Mouse (Mus musculus) embryonic facial prominence, embryonic 12.5 days (tissue): Measurements from ENCODE around the gene Axin1. TPM values are rescaled to one million over a fixed set of nuclear protein-coding genes. Genes with fewer than 3 reads are reported as not detected.

Source experiments
- ATAC-seq: fragments of 200-750 bp; cut with Nextera tagmentation; 2 replicates; pipeline ENCODE4 v1.8.0; 2017; ENCODE audit not compliant: insufficient number of reproducible peaks, insufficient read depth, low FRiP score, low TSS enrichment
- H3K27ac ChIP-seq: fragments of 300-500 bp; sonication (generic); 2 replicates; pipeline ENCODE4 v1.5.1; 2016; ENCODE audit warnings: mild to moderate bottlenecking
- H3K27me3 ChIP-seq: fragments of 300-500 bp; sonication (generic); 2 replicates; pipeline ENCODE4 v1.6.1; 2016; ENCODE audit warnings: mild to moderate bottlenecking, moderate library complexity
- H3K36me3 ChIP-seq: fragments of 300-500 bp; sonication (generic); 2 replicates; pipeline ENCODE4 v1.6.1; 2016; ENCODE audit warnings: mild to moderate bottlenecking
- H3K4me1 ChIP-seq: fragments of 300-500 bp; sonication (generic); 2 replicates; pipeline ENCODE4 v1.6.1; 2016
- H3K4me2 ChIP-seq: fragments of 300-500 bp; sonication (generic); replicated peaks from 2 replicates; pipeline ENCODE4 v1.6.1; 2016; ENCODE audit warnings: mild to moderate bottlenecking, moderate library complexity
- H3K4me3 ChIP-seq: fragments of 300-500 bp; sonication (generic); 2 replicates; pipeline ENCODE4 v1.5.1; 2016; ENCODE audit warnings: mild to moderate bottlenecking
- H3K9ac ChIP-seq: fragments of 300-500 bp; sonication (generic); 2 replicates; pipeline ENCODE4 v1.6.1; 2016; ENCODE audit warnings: mild to moderate bottlenecking, moderate library complexity
- H3K9me3 ChIP-seq: fragments of 300-500 bp; sonication (generic); 2 replicates; pipeline ENCODE4 v1.6.1; 2016; ENCODE audit warnings: mild to moderate bottlenecking, moderate library complexity
- WGBS: fragments of 180-500 bp; shearing (Covaris S2); methylation state at CpG from one replicate; pipeline ENCODE4 v1.1.7; 2016; 5-methylcytosine and 5-hydroxymethylcytosine counted together
- polyA plus RNA-seq: library from polyadenylated mRNA; unstranded; fragments of >200 nt; fragmentation: Nextera tagmentation; extraction: Ambion mirVana; gene quantifications from 2 replicates; pipeline ENCODE4 v1.2.1, GENCODE M21; 2016

The Axin1 gene
- polyA plus RNA-seq, 1 experiment from 2014 or later: 15.3 TPM

DNA sequence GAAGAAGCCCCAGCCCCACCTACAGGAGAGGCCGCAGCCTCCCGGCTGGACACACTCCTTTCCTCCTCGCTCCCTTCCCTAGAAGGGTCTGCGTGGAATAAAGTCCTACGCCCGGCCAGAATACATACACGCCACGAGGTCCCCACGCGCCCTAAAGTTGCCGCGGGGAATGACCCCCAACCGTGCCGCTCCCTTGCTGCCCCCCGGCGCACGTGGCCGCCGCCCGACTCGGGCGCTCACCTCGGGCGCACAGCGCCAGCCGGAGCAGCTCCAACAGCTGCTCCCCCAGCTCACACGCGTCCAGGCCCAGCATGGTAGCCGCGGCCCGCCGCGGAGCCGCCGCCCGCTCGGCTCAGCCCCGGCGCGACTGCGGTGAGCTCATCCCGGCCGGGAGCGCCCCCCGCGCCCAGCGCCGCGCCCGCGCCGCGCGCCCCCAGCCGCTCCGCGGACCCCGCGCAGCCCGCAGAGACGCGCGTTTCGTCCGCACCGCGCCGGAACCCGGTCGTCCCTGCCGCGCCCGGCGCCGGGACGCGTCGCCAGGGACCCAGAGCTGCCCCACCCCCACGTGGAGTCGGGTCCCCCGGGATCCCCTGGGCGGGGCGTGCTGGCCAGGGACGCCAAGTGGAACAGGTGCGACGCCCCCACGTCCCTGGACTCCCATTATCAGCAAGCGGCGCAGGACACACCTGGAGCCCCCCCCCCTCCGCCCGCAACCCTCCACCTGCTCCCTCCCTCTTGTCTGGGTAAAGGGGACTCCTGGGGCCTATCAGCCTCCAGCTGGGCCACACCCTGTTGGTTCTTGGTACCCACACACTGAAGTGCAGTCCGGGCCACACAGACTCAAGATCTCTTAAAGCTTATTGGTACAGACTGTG, 62.6 kb downstream of the Axin1 start:
- H3K4me3 ChIP-seq: peak overlapping the region; percentile 51
- H3K4me1 ChIP-seq: peaks cover 28% of the 10 kb centered on the region
- no peaks in the 10 kb centered on the region for H3K9me3 ChIP-seq
- ATAC-seq: 0 out of 2 replicates have a peak, but pooled peaks have one; percentile 41
- H3K4me2 ChIP-seq: peak overlapping the region; percentile 96
- 1% methylated on average over 71 of the region's 92 CpGs for WGBS
- peaks cover 66% of the 10 kb centered on the region for H3K27me3 ChIP-seq
- H3K9ac ChIP-seq: peak overlapping the region; percentile 60
- H3K36me3 ChIP-seq: peaks cover 26% of the 10 kb centered on the region
- no peak overlapping the region for H3K27ac ChIP-seq

DNA sequence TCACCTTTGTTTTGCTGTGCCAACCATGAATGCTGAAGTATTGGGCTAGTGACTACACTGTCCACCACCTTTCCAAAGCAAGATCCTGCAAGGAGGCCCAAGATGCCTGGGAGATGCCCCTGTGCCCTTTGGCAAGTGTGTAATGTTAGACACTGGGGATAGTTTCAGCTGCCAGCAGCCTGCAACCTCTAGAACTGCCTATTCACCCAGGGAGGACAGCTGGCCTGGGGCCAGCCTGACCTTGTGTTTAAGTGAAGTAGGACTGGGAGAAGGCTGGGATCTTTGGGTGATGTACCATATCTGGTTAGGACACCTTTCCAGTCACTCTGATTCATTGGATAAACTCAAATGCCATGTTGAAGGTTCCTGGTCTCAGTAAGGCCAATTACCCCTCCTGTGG, 63.5 kb downstream of the Axin1 start:
- Histone ChIP-seq H3K36me3 (peaks cover 16% of the 10 kb centered on the region), H3K4me2 (no peak overlapping the region), H3K27ac (no peak overlapping the region), H3K9me3 (no peaks in the 10 kb centered on the region), H3K4me1 (peaks cover 28% of the 10 kb centered on the region), H3K27me3 (peaks cover 66% of the 10 kb centered on the region), H3K4me3 (no peak overlapping the region), H3K9ac (no peak overlapping the region)
- ATAC-seq: no peak

DNA sequence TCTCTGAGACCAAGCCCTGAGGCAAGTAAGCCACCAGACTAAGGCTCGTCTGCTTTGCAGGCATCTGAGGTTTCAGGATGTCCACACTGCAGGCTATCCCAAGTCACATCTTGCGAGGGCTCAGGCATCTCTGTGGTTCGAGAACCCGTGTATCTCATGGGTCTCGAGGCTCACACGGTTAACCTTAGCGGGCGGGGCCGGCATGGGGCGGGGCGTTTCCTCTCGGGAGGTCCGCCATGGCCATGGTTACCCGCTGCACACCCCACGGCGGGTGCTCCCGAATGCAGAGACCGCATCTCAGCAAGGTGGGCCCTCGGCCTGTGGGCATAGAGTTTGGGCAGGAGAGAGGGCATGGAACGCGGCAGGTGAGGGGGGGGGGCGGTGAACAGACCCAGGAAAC, 64.2 kb downstream of the Axin1 start, which contains the start of gene Rgs11:
Rgs11 (plus strand) TSS at position 215 of the 400 bp plus-strand sequence.
- under 1% methylated on average over 22 of the region's 22 CpGs for WGBS
- no peak within 1 kb of the TSS for H3K27ac ChIP-seq
- no peak for ATAC-seq
- peak within 1 kb of the TSS; percentile 93 for H3K4me2 ChIP-seq
- H3K4me3 ChIP-seq: peak within 1 kb of the TSS; percentile 53
- H3K36me3 ChIP-seq: peaks cover 10% of the 10 kb centered on the region; the same call in 1 of the 2 replicates
- H3K9ac ChIP-seq: peak within 1 kb of the TSS; percentile 41
- H3K27me3 ChIP-seq: peaks cover 66% of the 10 kb centered on the region
- H3K9me3 ChIP-seq: no peaks in the 10 kb centered on the region
- H3K4me1 ChIP-seq: peaks cover 28% of the 10 kb centered on the region

- Histone ChIP-seq H3K27me3 (peaks cover 66% of the 10 kb centered on the region), H3K36me3 (peaks cover 6% of the 10 kb centered on the region; the same call in 1 of the 2 replicates), H3K4me2 (peak overlapping the region; percentile 93), H3K9me3 (no peaks in the 10 kb centered on the region), H3K27ac (no peak overlapping the region), H3K9ac (peak overlapping the region; percentile 41), H3K4me1 (peaks cover 28% of the 10 kb centered on the region), H3K4me3 (peak overlapping the region; percentile 53)
- 2% methylated on average over 30 of the region's 30 CpGs for WGBS
- ATAC-seq: no peak
Observed at GRCm38 (mm10) chr17:26203321-26203811, 64.9 kb downstream of the Axin1 start.

- peaks cover 54% of the 10 kb centered on the region for H3K27me3 ChIP-seq
- WGBS: 34% methylated on average over 11 of the region's 11 CpGs
Observed at GRCm38 (mm10) chr17:26204766-26205165, 66.3 kb downstream of the Axin1 start.

DNA sequence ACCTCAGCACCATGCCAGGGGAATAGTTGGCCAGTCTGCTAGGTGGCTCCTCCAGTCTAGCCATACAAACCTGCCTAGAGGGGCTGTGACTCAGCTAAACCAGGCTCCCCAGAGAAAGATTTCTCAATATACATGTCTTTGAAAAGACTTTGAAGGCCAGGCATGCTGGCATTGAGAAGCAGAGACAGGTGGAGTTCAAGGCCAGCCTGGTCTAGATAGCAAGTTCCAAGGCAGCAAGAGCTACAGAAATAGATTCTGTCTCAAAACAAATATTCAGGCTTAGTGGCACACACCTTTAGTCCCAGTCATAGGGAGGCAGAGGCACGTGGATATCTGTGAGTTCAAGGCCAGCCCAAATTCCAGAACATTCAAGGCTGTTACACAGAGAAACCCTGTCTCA, 67.9 kb downstream of the Axin1 start:
- Histone ChIP-seq H3K9me3 (no peaks in the 10 kb centered on the region), H3K27me3 (peaks cover 37% of the 10 kb centered on the region)
- no peak for ATAC-seq

More at GRCm38 (mm10) chr17:26204766-26205165, 66.3 kb downstream of the Axin1 start:
- no peak overlapping the region for H3K27ac ChIP-seq
- peaks cover 28% of the 10 kb centered on the region for H3K4me1 ChIP-seq
- no peak overlapping the region for H3K4me2 ChIP-seq
- no peak overlapping the region for H3K4me3 ChIP-seq
- no peaks in the 10 kb centered on the region for H3K9me3 ChIP-seq
- no peak overlapping the region for H3K9ac ChIP-seq
- H3K36me3 ChIP-seq: no peaks in the 10 kb centered on the region
- no peak for ATAC-seq

DNA sequence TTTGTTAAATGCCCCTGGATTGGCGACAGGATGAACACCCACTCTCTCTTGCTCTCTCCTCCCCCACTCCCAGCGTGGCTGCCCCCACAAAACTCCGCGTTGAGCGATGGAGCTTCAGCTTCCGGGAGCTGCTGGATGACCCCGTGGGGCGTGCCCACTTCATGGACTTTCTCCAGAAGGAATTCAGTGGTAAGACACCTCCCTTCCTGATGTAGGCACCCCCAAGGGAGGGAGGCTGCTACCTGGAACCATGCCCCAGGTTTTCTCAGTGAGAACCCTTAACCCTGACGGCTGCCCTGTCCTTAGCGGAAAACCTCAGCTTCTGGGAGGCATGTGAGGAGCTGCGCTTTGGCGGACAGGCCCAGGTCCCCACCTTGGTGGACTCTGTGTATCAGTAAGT, 69.2 kb downstream of the Axin1 start, which contains the start of gene Arhgdig:
Arhgdig (minus strand) TSS at position 101 of the 400 bp plus-strand sequence.
- Histone ChIP-seq H3K9me3 (no peaks in the 10 kb centered on the region), H3K27me3 (peaks cover 24% of the 10 kb centered on the region), H3K4me3 (no peak within 1 kb of the TSS), H3K36me3 (no peaks in the 10 kb centered on the region), H3K27ac (no peak within 1 kb of the TSS), H3K9ac (no peak within 1 kb of the TSS), H3K4me1 (peaks cover 18% of the 10 kb centered on the region), H3K4me2 (no peak within 1 kb of the TSS)
- WGBS: 85% methylated on average over 12 of the region's 12 CpGs
- no peak for ATAC-seq

More for the DNA sequence above, 67.9 kb downstream of the Axin1 start:
- Histone ChIP-seq H3K4me2 (no peak overlapping the region), H3K9ac (no peak overlapping the region), H3K36me3 (no peaks in the 10 kb centered on the region), H3K4me1 (peaks cover 20% of the 10 kb centered on the region), H3K4me3 (no peak overlapping the region), H3K27ac (no peak overlapping the region)
- WGBS: 53% methylated on average over 1 of the region's 1 CpGs

DNA sequence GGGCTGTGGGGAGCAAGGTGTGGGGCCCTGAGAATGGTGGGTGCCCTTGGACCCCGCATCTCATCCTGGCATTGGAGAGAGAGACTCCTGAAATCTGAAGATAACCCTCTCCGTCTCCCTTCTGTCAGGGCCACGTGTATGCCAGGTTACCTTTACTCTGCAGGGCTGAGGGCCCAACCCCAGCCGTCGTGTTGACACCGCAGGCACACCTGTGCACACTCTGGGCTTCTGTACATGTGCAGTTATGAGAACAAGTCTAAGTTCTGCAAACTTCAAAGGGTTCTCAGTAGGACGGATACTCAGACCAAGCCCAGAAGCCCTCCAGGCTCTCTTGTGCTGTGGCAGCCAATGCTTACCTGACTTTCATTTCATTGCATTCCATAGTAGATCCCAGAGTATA, 73.8 kb downstream of the Axin1 start:
- H3K4me1 ChIP-seq: no peaks in the 10 kb centered on the region
- no peaks in the 10 kb centered on the region for H3K9me3 ChIP-seq
- no peaks in the 10 kb centered on the region for H3K27me3 ChIP-seq
- no peak overlapping the region for H3K4me2 ChIP-seq
- ATAC-seq: no peak
- no peak overlapping the region for H3K4me3 ChIP-seq
- H3K9ac ChIP-seq: no peak overlapping the region
- H3K27ac ChIP-seq: no peak overlapping the region
- 85% methylated on average over 7 of the region's 7 CpGs for WGBS
- H3K36me3 ChIP-seq: peaks cover 8% of the 10 kb centered on the region

GRCm38 (mm10) chr17:26212681-26213080, 74.2 kb downstream of the Axin1 start:
- Histone ChIP-seq H3K4me1 (no peaks in the 10 kb centered on the region), H3K27ac (no peak overlapping the region), H3K27me3 (no peaks in the 10 kb centered on the region), H3K36me3 (peaks cover 11% of the 10 kb centered on the region), H3K9me3 (no peaks in the 10 kb centered on the region), H3K4me2 (no peak overlapping the region), H3K9ac (no peak overlapping the region), H3K4me3 (no peak overlapping the region)
- no peak for ATAC-seq
- WGBS: 85% methylated on average over 11 of the region's 11 CpGs

DNA sequence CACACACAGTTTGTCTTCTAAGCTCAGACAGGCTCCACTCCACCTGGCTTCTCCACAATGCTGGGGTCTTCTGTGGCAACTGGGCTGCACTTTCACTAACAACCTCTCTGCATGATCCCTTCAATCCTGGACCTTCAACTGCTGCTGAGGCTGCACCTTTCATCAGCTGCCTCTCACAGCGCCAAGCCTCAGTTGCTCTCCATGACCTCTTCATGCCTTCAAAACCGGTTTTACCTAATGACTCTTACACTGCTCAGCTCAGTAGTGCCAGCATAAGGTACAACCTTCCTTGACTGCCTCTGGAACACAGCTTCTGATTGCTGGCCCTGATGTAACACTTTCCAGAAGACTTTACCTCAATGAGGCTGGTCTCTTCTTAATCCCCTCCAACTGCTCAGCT, 83.0 kb downstream of the Axin1 start:
- no peaks in the 10 kb centered on the region for H3K27me3 ChIP-seq
- WGBS: 62% methylated on average over 2 of the region's 2 CpGs

DNA sequence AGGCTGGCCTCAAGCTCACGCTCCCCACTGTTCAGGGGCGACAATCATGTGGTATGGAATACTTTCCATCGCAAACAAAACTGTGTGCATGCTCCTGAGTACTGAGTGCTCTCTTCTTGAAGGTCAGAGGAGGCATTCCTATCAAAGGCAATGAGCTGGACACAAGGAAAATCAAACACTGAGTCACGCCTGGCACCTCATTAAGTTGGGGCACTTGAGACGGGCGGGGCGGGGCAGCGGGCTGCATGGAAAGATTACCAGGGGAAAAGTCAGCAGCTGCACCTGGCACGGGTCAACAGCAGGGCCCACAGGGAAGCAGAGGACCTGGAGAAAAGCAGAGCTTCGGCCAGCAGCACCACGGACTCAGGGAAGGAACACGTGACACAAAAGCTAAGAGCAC, 86.7 kb downstream of the Axin1 start:
- Histone ChIP-seq H3K9me3 (no peaks in the 10 kb centered on the region), H3K4me3 (no peak overlapping the region), H3K4me2 (no peak overlapping the region), H3K36me3 (0 out of 2 replicates have a peak, but pooled peaks cover 2% of the 10 kb centered on the region), H3K4me1 (no peaks in the 10 kb centered on the region), H3K27me3 (no peaks in the 10 kb centered on the region), H3K27ac (no peak overlapping the region), H3K9ac (no peak overlapping the region)
- ATAC-seq: no peak
- 82% methylated on average over 12 of the region's 12 CpGs for WGBS

More for the DNA sequence above, 83.0 kb downstream of the Axin1 start:
- Histone ChIP-seq H3K4me1 (no peaks in the 10 kb centered on the region), H3K36me3 (peaks cover 16% of the 10 kb centered on the region; the same call in 1 of the 2 replicates), H3K4me2 (no peak overlapping the region), H3K27ac (no peak overlapping the region), H3K9me3 (no peaks in the 10 kb centered on the region), H3K9ac (no peak overlapping the region), H3K4me3 (no peak overlapping the region)
- ATAC-seq: no peak

DNA sequence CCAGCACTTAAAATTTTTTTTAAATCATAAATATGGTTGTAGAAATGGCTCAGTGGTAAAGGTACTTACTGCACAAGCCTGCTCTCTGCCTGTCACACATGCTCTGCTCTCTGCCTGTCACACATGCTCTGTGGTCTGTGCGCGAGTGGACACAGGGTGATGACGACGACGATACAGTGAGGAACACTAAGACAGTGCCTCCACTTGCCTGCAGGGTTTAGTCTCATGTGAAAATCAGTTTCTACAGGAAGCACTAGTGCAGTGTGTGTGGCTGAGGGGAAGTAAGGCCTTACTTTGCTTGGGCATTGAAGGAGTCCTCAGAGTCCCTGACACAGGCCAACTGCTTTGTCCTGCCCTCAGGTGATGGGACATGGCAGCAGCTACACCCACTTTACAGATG, 91.3 kb downstream of the Axin1 start:
- H3K4me2 ChIP-seq: no peak overlapping the region
- H3K9ac ChIP-seq: no peak overlapping the region
- no peak overlapping the region for H3K27ac ChIP-seq
- ATAC-seq: no peak
- no peaks in the 10 kb centered on the region for H3K36me3 ChIP-seq
- H3K27me3 ChIP-seq: no peaks in the 10 kb centered on the region
- no peaks in the 10 kb centered on the region for H3K4me1 ChIP-seq
- no peaks in the 10 kb centered on the region for H3K9me3 ChIP-seq
- 88% methylated on average over 5 of the region's 5 CpGs for WGBS
- H3K4me3 ChIP-seq: no peak overlapping the region
